Mouse (Mus musculus) myocyte (in vitro differentiated cells): ENCODE measurements around the gene Ghrh.

ENCODE experiments used
- MYOD1 ChIP-seq, 3 experiments: IDR thresholded peaks; one replicate each; pipeline ENCODE4 v1.6.1; 2011; ENCODE audit warnings: control low read depth in 2 of 3, low read depth in 2 of 3, mild to moderate bottlenecking in 2 of 3, moderate library complexity in 1 of 3; ENCODE audit not compliant: insufficient read length in 2 of 3, control insufficient read depth in 1 of 3
- POLR2A ChIP-seq: IDR thresholded peaks from one replicate; pipeline ENCODE4 v1.6.1; 2011; ENCODE audit warnings: low read depth, mild to moderate bottlenecking, control low read depth, moderate library complexity; ENCODE audit not compliant: insufficient read length
- SRF ChIP-seq: IDR thresholded peaks from one replicate; pipeline ENCODE4 v1.6.1; 2011; ENCODE audit warnings: low read depth; ENCODE audit not compliant: control insufficient read depth, insufficient read length
- TCF12 ChIP-seq: IDR thresholded peaks from one replicate; pipeline ENCODE4 v1.6.1; 2011; ENCODE audit warnings: mild to moderate bottlenecking, control low read depth; ENCODE audit not compliant: poor library complexity, insufficient read depth, severe bottlenecking
- USF1 ChIP-seq: IDR thresholded peaks from one replicate; pipeline ENCODE4 v1.6.1; 2011; ENCODE audit warnings: low read depth, mild to moderate bottlenecking, control low read depth, moderate library complexity

- TF ChIP-seq POLR2A, result peak; percentile 70
- no peak for TF ChIP-seq SRF
- TF ChIP-seq USF1, result no peak
- no peak for TF ChIP-seq MYOD1 (IDR thresholded peaks at IDR 0.05; ENCODE audit: control insufficient read depth in 1 of 3, insufficient read length in 2 of 3, low read depth in 2 of 3)
- no peak for TF ChIP-seq TCF12
Measured at GRCm38 (mm10) chr2:157367184-157367893, 20.0 kb upstream of the Ghrh start, which contains the start of gene Manbal.
